Mouse (Mus musculus): ENCODE data around the gene Chpt1.
A peak's percentile ranks its signal among the peaks of the same experiment; 100 is the strongest.
"Not testable (repeated sequence)": the region's sequence is repeated elsewhere in the genome, so short reads cannot be mapped to it uniquely, and the experiment has no call there.

Chpt1 gene

DNA sequence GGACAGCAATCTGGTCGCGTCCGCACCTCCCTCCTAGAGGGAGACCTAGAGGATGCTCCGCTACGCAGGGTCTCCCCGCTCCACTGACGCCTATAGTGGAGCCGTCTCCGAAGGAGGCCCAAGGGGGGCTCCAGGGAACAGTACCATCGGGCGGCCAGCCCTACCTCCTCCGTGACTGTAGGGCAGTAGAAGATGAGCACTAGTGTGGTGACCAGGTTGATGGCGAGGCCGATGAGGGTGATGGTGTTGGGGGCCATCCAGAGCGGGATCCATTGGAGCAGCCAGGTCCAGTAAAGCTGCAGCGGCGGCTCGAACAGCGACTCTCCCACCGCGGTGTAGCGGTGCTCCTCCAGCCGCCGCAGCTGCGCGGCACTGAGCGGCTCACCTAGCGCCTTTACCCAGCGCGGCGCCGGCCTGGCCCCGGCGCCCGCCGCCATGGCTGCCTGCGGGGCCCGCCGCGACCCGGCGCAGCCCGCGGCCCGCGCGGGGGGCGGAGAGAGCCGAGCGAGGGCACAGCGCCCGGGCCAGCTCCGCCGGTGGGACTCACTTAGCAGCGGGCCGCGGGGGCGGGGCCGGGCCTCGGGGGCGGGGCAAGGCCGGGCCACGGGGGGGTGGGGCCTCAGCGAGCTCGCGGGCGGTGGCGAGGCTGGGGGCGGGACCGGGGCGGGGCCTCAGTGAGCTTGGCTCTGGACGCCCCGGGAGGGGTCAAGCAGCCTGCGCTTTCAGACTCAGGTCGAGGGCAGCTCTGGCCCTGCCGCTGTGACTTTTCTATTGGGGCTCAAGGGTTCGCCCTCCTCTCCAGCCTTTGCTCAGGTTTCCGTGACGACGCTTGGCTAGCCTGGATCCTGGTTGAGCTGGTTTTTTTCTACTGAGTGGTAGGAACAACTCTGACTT, at the start of gene Chpt1:
Gene Chpt1, minus strand, starts transcription at position 653 of the 894 bp plus-strand sequence.
- DNase-seq (ENCODE audit: low spot score in 2 of 2), result peak; percentile 40 to 65

DNA sequence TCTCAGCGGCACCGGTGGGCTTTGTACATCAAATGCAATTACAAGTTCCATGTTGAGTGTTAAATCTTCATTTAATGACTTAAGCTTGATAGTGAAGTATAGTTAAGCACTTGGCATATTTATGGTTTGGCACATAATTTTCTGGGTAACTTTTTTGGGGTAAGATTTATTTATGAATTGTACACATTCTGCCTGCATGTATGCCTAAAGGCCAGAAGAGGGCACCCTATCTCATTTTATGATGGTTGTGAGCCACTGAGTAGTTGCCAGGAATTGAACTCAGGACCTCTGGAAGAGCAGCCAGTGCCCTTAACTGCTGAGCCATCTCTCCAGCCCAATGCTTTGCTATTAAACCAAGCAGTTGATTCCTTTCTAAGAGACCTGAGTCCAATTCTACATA, 48.9 kb upstream of the Chpt1 start:
- DNase-seq (ENCODE audit: low spot score in 2 of 2), result no peak

DNA sequence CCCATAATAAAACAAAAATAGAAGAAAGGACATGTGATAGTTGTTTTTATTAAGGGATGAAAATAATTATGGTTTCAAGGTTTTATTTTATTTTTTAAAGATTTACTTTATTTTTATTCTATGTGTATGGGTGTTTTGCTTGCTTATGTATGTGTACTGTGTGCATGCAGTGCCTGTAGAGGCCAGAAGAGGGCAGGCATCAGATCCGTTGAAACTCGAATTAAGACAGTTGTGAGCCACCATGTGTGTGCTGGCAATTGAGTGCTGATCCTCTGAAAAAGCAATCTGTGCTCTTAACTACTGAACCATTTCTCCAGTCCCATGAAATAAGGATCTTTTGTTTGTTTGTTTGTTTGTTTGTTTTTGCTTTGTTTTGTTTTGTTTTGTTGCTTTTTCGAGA, 46.4 kb upstream of the Chpt1 start:
- DNase-seq (ENCODE audit: low spot score in 2 of 2), result no peak

DNA sequence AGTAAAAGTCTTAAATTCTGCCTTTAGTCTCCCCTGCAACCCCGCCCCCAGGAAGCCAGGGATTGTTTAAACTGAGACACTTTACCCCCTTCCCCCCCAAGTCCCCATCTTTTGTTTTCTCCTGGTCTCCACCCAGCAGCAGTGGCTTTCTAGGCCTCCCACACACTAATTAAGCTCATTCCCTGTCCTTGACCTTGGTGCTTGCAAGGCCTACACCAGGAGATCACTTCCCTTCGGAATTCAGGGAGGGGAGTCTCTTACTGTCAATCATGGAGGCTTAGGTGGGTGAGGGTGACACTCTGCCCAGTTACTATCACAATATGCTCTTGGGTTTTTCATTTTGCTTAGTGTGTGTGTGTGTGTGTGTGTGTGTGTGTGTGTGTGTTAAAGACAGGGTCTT, 43.8 kb upstream of the Chpt1 start:
- DNase-seq (ENCODE audit: low spot score in 2 of 2), result no peak

DNA sequence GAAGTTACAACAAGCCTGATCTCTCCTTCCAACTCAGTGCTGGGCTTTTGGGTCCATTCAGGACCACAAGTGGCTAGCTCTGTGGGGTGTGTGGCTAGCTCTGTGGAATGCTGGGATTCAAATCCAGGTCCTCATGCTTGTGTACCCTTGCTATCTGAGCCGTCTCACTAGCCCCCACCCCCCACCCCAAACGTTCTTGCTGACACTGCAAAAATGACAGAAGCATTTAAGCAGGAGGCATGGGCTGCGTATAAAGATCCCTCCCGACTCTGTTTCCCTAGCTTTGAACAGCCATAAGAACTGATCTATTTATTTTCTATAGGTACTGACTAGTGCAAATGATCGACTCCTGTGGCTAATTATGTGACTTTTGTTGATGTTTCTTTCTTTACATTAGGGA, 26.8 kb upstream of the Chpt1 start:
- no peak for DNase-seq (ENCODE audit: low spot score in 2 of 2)

DNA sequence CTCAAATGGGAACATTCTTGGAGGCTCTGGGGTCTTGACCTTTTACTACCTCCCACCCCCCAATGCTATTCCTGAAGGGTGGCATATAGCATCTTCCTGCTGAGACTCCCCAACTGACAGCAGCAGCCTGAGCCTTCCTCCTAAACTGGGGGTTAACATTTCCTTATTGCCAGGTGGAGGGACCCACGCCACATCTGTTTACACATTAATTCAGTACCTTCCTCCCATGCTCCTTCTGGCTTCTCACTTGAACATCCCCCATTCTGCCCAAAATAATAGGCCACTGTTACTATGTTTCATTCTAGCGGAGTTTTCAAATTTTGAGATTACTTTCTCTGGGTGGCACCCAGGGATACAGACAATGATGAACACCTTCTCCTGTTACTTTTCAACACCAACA, 20.1 kb upstream of the Chpt1 start:
- DNase-seq (ENCODE audit: low spot score in 2 of 2), result no peak

DNA sequence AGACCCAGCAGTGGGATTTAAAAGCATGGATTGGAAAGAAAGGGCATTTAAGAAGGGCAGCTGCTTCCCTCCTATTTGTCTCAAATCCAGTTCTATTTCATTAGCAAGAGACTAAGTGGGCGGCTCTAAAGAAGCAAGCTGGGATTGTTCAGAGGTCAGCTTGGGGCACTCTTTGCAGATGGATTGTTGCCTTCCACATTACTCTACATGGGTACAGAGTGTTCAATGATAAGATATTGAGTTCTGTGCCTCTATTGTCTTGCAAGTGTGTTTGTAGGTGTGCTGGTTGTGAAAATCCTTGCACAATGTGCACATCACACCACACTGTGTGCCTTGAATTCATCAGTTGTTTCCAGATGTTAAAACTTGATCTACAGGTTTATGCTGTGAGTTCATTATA, 19.3 kb upstream of the Chpt1 start:
- no peak for DNase-seq (ENCODE audit: low spot score in 2 of 2)

DNA sequence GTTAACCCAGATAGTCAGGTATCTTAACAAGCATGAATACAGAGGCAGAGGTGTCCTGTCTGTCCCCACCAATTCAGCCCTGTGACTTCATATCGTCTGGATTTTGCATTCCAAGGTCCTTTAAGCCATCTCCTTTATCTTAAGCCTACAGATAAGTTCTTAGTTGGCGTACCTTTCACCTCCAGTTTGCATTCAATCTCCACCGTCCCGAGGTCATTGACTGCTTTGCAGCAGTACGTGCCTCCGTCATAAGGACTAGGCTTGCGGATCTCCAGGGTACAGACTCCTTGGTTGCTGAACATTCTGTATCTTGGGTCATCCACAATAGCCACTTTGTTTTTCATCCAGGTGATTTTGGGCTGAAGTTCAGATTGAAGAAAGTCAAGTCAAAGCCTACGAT, 18.9 kb upstream of the Chpt1 start:
- DNase-seq (ENCODE audit: low spot score in 2 of 2), result no peak

DNA sequence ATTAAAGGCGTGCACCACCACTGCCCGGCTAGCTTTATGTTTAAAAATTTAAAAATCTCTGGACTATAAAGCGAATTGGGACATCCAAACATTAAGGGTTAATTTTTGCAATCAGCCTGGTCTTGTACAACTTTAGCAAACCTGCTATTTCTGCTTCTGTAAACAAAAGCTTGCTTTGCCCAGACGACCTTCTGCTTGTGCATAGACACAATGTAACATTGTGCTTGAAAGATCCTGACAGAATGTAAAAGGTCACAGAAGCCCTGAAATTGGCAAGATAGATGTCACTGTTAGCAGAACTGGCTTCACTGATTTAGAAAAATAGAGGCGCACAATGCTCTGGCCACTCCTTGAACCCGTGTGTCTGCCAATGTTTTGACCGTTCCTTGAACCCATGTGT, 11.2 kb upstream of the Chpt1 start:
- DNase-seq (ENCODE audit: low spot score in 2 of 2), result not testable (repeated sequence)

DNA sequence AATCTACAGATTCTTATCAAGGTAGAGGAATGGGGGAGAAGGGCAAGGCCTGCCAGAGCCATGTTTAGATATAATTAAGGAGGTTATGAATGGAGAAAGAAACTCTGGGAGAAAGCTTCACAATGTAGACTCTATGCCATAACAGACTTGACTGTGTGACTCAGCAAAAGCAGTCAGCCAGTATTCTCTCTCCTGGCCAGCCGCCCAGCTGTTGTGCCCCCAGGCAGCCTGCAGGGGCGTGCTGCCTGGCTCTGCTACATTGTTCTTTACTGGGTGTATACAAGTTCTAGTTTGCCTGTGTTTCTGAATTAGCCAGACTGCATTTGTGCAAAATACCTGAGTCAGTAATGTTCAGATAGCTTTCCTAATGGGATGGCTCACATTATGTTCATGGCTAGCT, 10.6 kb upstream of the Chpt1 start:
- peak; percentile 18 to 30 for DNase-seq (ENCODE audit: low spot score in 2 of 2)

DNA sequence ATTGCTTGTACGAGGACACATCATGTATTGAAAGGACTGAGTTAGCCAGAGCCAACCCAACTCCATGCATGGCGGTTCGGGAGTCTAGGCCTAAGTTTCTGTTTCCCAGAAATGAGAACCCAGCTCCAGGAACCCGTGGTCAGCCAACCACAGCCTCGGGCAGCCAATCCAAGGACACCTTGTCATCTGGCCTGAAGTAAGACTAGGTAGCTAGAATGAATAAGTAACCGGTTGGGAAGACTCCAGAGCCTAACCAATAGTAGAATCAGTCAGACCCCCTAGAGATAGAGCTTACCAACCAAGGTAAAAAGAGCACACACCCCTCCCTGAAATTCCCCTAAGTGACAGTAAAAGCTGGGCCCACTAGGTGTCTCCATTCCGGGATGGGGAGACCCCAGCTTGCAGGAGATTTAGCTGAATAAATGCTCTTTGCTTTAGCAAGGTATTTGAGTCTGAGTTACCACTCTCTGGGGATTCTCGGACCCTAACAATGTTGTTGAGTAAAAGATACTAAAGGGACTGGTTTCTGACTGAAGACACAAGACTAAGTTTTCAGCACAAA, 9.8 kb upstream of the Chpt1 start:
- no peak for DNase-seq (ENCODE audit: low spot score in 2 of 2)

DNA sequence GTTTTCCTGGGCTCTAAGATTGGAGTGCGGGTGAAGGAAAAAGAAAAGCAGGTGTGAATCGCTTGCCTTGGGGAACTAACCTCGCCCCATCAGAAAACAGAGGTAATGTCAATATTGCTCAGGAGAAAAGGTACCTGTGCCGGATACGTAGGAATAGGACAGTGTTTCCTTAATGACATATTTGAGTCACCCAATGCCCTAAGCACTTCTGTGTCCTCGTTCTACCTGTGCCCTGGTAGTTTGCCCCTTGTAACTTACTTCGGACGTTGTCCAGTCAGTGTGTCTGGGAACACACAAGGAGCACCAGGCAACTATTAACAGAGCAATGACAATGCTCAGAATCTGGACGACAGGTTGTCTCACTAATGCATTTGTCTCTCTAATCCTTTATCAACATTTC, 7.5 kb upstream of the Chpt1 start:
- DNase-seq (ENCODE audit: low spot score in 2 of 2), result no peak

DNA sequence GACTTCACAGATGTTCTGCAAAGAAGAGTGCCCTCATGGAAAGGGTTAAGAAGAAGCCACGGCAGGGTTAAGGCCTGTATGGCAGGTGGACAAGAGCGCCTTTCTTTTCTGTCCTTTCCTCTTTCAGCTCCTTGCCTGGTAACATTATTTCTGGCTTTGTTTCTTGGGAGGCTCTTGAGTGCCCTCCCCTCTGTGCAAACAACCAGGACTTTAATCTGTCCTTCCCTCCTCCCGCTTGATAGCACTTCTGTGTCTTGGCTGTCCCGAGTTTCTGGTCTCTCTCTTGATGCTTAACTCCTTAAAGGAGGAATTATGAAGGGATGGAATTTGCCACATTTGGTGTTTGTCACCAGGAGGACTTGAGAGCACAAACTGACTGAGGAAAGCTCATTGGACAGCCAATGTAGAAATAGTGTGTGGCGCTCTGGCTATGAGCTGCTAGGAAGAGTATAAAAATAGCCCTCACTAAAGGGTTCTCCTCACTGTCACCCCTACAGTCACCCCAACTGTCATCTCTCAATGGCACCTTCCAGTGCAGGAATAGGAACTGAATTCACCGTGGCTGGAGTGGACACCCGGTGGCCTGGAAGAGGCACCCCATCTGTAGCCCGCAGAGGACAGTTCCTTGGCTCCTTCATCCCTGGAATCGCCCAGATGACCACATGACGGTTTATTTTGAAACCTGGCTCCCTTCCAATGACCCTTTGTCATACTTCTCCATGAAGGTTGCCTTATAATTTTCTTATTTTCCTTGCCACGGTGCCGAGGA, 6.8 kb upstream of the Chpt1 start:
- no peak for DNase-seq (ENCODE audit: low spot score in 2 of 2)

DNA sequence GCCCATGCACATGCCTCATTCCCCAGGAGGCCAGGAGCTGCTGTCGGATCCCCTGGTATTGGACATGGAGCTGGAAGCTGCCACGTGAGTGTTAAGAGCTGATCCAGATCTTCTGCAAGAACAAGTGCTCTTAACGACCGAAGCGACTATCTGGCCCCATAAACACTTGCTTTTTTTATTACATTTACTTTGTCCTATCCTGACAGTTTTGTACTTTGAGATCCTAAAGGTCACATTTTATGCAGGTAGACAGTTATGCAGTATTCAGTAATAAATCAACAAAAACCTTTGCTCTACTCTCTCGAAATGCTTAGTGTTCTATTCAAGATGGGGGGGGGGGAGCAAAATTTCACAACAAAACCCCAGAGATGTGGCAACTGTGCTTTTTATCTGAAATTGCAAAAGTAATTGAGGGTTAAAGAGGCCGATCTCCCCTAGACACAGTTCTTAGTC, 3.8 kb upstream of the Chpt1 start:
- DNase-seq (ENCODE audit: low spot score in 2 of 2), result no peak

DNA sequence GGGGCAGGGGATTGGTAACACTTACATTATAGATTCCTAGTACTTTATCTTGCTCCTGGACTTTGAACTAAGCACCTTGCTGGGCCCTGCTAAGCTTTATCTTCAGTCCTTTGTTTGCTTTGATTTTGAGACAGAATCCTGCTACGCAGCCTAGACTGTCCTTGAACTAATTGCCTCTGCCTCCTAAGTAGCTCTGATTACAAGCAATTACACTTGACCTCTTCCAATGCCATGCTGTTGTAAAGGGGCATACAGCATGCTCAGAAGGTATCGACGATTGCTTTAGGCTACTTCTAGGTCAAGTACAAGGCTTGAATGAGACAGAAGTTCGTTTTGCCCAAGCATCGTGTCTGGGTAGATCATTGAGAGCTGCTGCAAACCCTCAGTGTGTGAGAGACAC, 1.4 kb upstream of the Chpt1 start:
- no peak for DNase-seq (ENCODE audit: low spot score in 2 of 2)

DNA sequence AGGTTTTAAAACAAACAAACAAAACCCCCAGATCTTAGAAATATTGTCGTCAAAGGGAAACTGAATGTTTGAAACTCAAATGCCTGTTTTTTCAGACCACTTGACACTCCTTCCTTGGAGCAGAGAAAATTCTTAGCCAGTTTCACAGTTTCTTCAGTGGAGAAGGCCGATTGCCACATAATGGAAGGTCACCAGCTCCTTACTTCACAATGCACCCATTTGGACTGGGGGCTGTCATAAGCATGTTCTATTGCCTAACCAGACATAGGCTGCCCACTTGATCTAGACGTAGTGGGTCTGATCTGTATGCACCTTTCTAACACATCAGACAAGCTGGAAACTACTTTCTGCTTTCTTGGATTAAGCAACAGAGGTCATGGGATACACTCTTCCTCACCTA, 608 bp upstream of the Chpt1 start:
- DNase-seq (ENCODE audit: low spot score in 2 of 2), result no peak

DNA sequence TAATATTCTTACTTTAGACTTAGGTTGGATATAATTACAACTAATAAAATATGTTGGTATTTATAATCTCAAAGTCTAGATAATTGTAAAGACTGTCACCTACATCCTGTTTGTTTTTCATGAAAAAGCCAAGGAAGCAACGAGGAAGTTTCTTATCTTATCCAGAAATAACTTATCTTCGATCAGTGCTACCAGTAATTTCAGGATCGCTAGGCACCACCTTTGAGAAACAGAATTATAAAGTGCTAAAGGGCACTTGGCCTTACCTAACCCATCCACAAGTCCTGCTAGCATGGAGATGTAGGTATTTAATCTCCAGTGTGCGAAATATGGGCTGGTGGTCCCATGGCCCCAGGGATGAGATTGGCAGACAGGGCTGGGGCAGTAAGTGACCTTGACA, 954 bp downstream of the Chpt1 start:
- no peak for DNase-seq (ENCODE audit: low spot score in 2 of 2)

DNA sequence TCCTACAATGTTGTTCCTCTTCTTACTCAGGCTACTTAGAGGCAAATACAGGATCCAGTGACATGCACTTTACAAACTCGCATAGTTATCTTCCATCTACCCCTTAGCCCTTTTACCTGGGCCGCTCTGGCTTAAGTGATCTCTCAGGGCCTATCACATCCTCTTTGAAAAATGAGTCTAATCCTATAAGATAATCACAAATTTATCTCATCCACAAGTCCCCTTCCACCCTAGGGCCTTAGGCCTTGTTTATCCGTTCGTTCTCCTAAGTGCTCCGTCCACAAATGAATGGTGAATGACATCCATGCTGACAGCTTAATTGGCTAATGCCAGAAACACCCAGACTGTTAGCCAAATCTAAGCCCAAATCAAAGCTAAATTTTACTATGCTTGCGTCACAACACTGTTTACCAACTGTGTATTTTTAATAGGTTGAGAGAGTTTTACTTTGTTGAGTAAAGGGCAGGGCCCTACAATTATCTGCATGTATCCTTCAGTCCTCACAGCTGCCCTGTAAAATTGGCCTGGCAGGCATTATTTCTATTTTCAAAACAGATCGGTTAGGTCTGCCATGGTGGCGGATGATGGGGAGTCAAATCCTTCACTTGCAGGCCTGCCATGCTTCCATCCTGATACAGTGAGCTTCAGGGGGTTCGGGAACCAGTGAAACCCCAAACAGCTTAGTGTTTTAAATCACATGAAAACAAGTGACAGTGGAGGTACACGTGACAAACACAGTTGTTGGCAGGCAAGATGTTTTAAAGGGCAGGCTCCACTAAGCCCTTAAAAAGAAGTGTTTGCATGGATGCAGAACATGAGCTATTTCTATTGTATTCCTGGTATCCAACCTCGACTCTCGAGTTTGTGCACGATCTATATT, 1.7 kb downstream of the Chpt1 start:
- no peak for DNase-seq (ENCODE audit: low spot score in 2 of 2)

DNA sequence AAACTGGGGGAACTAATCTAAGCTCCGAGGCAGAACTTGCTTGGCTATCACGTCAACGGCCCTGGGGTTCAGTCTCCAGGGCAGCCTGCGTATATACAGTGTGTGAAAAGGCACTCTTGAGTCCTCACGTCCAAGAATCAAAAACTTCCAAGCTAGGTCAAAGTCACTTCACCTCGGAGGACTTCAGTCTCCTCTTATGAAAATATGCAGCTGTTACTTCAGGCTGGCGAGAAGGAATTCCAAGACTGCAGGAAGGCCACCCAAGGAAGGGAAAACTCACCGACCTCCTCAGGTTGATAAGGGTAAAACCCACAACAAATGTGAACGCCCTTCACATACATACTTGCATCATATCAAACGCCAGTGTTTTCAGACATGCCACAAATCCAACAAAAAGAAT, 2.5 kb downstream of the Chpt1 start:
- DNase-seq (ENCODE audit: low spot score in 2 of 2), result no peak

DNA sequence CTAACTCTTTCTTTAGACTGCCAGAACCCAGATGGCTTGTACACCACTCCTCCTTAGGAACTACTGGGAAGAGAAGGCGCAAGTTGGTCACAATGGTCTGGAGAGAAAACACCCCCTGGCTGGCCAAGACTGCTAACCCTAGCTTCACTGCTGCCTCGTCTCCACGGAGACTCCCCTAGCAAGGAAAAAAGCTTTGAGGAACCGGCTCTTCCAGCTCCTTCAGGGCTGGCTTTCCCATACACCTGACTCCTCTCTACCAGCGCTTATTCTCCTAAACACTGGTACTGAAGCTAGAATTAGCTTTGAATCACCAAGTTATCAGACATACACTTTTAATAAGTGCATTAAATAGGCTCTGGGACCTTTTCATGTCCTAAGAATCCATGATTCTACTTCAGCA, 3.9 kb downstream of the Chpt1 start:
- no peak for DNase-seq (ENCODE audit: low spot score in 2 of 2)

DNA sequence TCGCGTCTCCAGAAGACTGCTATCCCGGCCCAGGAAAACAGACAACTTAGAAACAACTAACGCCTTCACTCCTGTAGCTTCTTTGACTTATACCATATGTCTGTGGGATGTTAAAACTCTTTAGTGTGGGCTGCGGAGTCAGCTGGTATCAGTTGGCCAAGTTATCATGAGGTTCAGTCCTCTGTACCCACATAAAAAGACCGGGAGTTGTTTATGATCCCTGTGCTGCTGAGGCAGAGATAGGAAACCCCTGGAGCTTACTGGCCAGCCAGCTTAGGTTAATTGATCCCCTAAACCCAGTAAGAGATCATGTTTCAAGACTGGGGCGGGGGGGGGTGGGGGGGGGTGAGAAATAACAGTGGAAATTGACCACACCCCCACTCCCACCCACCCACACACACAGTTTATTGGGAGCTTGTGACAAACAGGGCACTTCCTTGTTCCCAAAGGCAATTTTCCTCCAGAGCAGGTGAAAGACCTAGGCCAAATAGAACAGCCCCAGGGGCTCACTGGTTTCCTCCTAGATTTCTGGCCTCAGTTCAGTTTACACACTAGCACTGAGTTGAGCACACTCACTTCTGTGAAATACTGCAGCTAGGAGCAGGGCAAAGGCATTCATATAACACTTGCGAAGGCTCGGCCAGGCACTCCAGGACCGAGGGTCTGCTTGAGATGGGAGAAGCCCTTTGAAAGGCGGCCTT, 6.9 kb downstream of the Chpt1 start:
- DNase-seq (ENCODE audit: low spot score in 2 of 2), result no peak

All from frontal cortex, postnatal 14 days (tissue).